Mouse (Mus musculus) olfactory bulb, adult 2 months (tissue): ENCODE measurements around the gene I0C0044D17Rik.

Experiments used
- CTCF ChIP-seq: fragments of 200-500 bp; IDR thresholded peaks from 2 replicates; pipeline ENCODE4 v1.5.1; 2012; ENCODE audit warnings: low read depth, mild to moderate bottlenecking, low read length, moderate library complexity; ENCODE audit not compliant: insufficient read depth
- POLR2A ChIP-seq: fragments of 200-500 bp; IDR thresholded peaks from 2 replicates; pipeline ENCODE4 v1.6.1; 2012; ENCODE audit warnings: mild to moderate bottlenecking, low read depth, low read length, moderate library complexity; ENCODE audit not compliant: insufficient read depth

DNA sequence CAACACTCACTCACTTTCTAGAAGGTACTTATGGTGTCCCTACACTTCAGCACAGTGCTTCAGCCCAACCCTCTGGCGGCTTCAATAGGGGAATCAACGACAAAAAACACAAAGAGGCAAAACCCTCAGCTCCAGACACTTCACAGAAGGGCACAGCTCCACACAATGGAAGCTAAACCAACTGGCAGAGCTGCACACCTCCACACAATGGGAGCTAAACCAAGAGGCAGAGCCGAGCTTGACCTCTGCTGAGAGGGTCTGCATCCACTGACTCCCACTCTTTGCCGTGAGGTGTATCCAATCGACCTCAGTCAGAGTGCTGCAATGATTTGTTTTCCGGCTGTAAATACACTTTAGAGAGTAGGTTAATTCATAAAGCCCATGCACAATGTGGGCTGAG is 16.9 kb upstream of the I0C0044D17Rik start:
- TF ChIP-seq POLR2A (no peak), CTCF (no peak)
